Mouse (Mus musculus): ENCODE data around the gene Etv3. TPM values are rescaled to one million over a fixed set of nuclear protein-coding genes. Genes with fewer than 3 reads are reported as not detected.
A peak's percentile ranks its signal among the peaks of the same experiment; 100 is the strongest.

Etv3 gene
- polyA plus RNA-seq, 1 experiment from 2014 or later = 9.7 TPM

DNA sequence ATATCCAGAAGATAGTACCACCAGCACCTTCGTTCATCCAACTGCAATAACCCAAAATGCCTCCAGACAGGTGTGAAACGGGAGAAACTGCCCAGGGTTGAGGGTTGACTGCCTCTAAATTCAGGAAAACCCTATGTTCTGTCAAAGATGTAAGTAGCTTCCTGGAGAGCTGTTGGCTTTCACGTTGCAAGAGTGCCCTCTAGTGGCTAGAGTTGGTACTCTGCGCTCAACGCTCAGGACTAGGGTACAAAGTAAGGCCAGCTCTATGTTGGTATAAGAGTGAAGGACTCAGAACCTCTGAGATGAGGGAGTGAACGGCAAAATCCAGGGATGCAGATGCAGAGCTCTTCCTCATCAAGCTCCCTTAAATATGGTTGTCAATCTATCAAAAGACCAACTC, 37.2 kb downstream of the Etv3 start:
- Histone ChIP-seq H3K4me3 (ENCODE audit: low read length) (no peak overlapping the region), H3K9ac (ENCODE audit: low read depth, low read length) (no peak overlapping the region), H3K9me3 (ENCODE audit: control insufficient read depth, low read length) (no peaks in the 10 kb centered on the region), H3K27ac (ENCODE audit: low read depth, low read length) (no peak overlapping the region), H3K4me1 (ENCODE audit: control insufficient read depth, insufficient read depth, low read length) (no peaks in the 10 kb centered on the region), H3K36me3 (ENCODE audit: control insufficient read depth, insufficient read depth, low read length) (no peaks in the 10 kb centered on the region), H3K27me3 (ENCODE audit: control insufficient read depth, insufficient read depth, low read length) (no peaks in the 10 kb centered on the region; the same call in 1 of the 2 replicates), H3K4me2 (replicated peaks; ENCODE audit: low read depth, low read length) (no peak overlapping the region)
- WGBS = 4% methylated on average over 6 of the region's 6 CpGs
- 0 out of 2 replicates have a peak, but pooled peaks have one; percentile 32 for ATAC-seq (ENCODE audit: low FRiP score, low TSS enrichment)

DNA sequence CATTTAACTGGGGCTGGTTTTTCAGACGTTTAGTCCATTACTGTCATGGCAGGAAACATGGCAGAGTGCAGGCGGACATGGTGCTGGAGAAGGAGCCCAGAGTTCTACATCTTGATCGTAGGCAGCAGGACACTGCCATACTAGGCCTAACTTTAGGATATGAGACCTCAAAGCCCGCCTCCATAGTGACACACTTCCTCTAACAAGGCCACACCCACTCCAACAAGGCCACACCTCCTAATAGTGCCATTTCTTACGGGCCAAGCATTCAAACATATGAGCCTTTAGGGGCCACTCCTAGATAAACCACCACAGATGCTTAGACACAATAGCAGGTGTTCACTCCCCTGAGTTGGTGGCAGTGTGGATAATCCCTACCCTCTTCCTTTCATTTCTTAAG, 38.3 kb downstream of the Etv3 start:
- Histone ChIP-seq H3K27ac (ENCODE audit: low read depth, low read length) (no peak overlapping the region), H3K4me1 (ENCODE audit: control insufficient read depth, insufficient read depth, low read length) (no peaks in the 10 kb centered on the region), H3K4me3 (ENCODE audit: low read length) (no peak overlapping the region), H3K4me2 (replicated peaks; ENCODE audit: low read depth, low read length) (no peak overlapping the region), H3K9ac (ENCODE audit: low read depth, low read length) (no peak overlapping the region), H3K9me3 (ENCODE audit: control insufficient read depth, low read length) (no peaks in the 10 kb centered on the region), H3K36me3 (ENCODE audit: control insufficient read depth, insufficient read depth, low read length) (no peaks in the 10 kb centered on the region), H3K27me3 (ENCODE audit: control insufficient read depth, insufficient read depth, low read length) (no peaks in the 10 kb centered on the region; the same call in 1 of the 2 replicates)
- 79% methylated on average over 5 of the region's 5 CpGs for WGBS
- no peak for ATAC-seq (ENCODE audit: low FRiP score, low TSS enrichment)

GRCm38 (mm10) chr3:87565623-87566022, 40.4 kb downstream of the Etv3 start:
- H3K4me3 ChIP-seq (ENCODE audit: low read length) = no peak overlapping the region
- no peaks in the 10 kb centered on the region; the same call in 1 of the 2 replicates for H3K27me3 ChIP-seq (ENCODE audit: control insufficient read depth, insufficient read depth, low read length)
- WGBS = 93% methylated on average over 6 of the region's 6 CpGs
- no peak for ATAC-seq (ENCODE audit: low FRiP score, low TSS enrichment)
- H3K9ac ChIP-seq (ENCODE audit: low read depth, low read length) = no peak overlapping the region; the same call in 1 of the 2 replicates
- H3K9me3 ChIP-seq (ENCODE audit: control insufficient read depth, low read length) = no peaks in the 10 kb centered on the region
- H3K4me2 ChIP-seq (replicated peaks; ENCODE audit: low read depth, low read length) = no peak overlapping the region
- H3K4me1 ChIP-seq (ENCODE audit: control insufficient read depth, insufficient read depth, low read length) = no peaks in the 10 kb centered on the region
- no peaks in the 10 kb centered on the region for H3K36me3 ChIP-seq (ENCODE audit: control insufficient read depth, insufficient read depth, low read length)
- no peak overlapping the region for H3K27ac ChIP-seq (ENCODE audit: low read depth, low read length)

GRCm38 (mm10) chr3:87566066-87566465, 40.9 kb downstream of the Etv3 start:
- WGBS = 2% methylated on average over 4 of the region's 4 CpGs
- ATAC-seq (ENCODE audit: low FRiP score, low TSS enrichment) = peak; percentile 98
- Histone ChIP-seq H3K9ac (ENCODE audit: low read depth, low read length) (no peak overlapping the region; the same call in 1 of the 2 replicates), H3K4me1 (ENCODE audit: control insufficient read depth, insufficient read depth, low read length) (no peaks in the 10 kb centered on the region), H3K27me3 (ENCODE audit: control insufficient read depth, insufficient read depth, low read length) (no peaks in the 10 kb centered on the region; the same call in 1 of the 2 replicates), H3K27ac (ENCODE audit: low read depth, low read length) (no peak overlapping the region), H3K4me2 (replicated peaks; ENCODE audit: low read depth, low read length) (peak overlapping the region; percentile 30), H3K9me3 (ENCODE audit: control insufficient read depth, low read length) (no peaks in the 10 kb centered on the region), H3K4me3 (ENCODE audit: low read length) (no peak overlapping the region), H3K36me3 (ENCODE audit: control insufficient read depth, insufficient read depth, low read length) (no peaks in the 10 kb centered on the region)

GRCm38 (mm10) chr3:87567497-87567896, 42.3 kb downstream of the Etv3 start:
- no peaks in the 10 kb centered on the region for H3K27me3 ChIP-seq (ENCODE audit: control insufficient read depth, insufficient read depth, low read length)
- no peaks in the 10 kb centered on the region for H3K9me3 ChIP-seq (ENCODE audit: control insufficient read depth, low read length)
- no peak overlapping the region for H3K27ac ChIP-seq (ENCODE audit: low read depth, low read length)
- H3K36me3 ChIP-seq (ENCODE audit: control insufficient read depth, insufficient read depth, low read length) = no peaks in the 10 kb centered on the region
- WGBS = 91% methylated on average over 14 of the region's 14 CpGs
- no peaks in the 10 kb centered on the region for H3K4me1 ChIP-seq (ENCODE audit: control insufficient read depth, insufficient read depth, low read length)
- no peak overlapping the region for H3K4me3 ChIP-seq (ENCODE audit: low read length)
- H3K9ac ChIP-seq (ENCODE audit: low read depth, low read length) = no peak overlapping the region
- ATAC-seq (ENCODE audit: low FRiP score, low TSS enrichment) = no peak
- no peak overlapping the region for H3K4me2 ChIP-seq (replicated peaks; ENCODE audit: low read depth, low read length)

GRCm38 (mm10) chr3:87568681-87569080, 43.5 kb downstream of the Etv3 start:
- Histone ChIP-seq H3K27ac (ENCODE audit: low read depth, low read length) (no peak overlapping the region), H3K27me3 (ENCODE audit: control insufficient read depth, insufficient read depth, low read length) (no peaks in the 10 kb centered on the region), H3K9me3 (ENCODE audit: control insufficient read depth, low read length) (no peaks in the 10 kb centered on the region), H3K9ac (ENCODE audit: low read depth, low read length) (no peak overlapping the region), H3K4me1 (ENCODE audit: control insufficient read depth, insufficient read depth, low read length) (no peaks in the 10 kb centered on the region), H3K4me3 (ENCODE audit: low read length) (no peak overlapping the region), H3K36me3 (ENCODE audit: control insufficient read depth, insufficient read depth, low read length) (no peaks in the 10 kb centered on the region), H3K4me2 (replicated peaks; ENCODE audit: low read depth, low read length) (no peak overlapping the region)
- 94% methylated on average over 5 of the region's 5 CpGs for WGBS
- ATAC-seq (ENCODE audit: low FRiP score, low TSS enrichment) = no peak

DNA sequence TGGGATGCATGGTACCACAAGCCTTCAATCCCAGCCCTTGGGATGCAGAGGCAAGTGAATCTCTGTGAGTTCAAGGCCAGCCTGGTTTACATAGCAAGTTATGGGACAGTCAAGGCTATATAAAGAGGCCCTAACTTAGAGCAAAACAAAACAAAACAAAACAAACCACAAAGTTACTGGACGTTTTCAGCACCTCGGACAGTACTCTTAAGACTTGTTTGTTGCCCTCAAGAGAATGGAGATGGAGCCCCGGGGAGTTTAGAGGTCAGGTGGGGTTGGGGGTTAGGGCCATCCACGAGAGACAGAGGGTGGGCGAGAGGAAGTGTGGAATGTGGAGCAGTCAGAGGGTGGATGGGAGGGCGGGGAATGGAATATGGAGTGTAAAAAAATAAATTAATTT, 50.6 kb downstream of the Etv3 start:
- no peak overlapping the region for H3K27ac ChIP-seq (ENCODE audit: low read depth, low read length)
- no peaks in the 10 kb centered on the region for H3K4me1 ChIP-seq (ENCODE audit: control insufficient read depth, insufficient read depth, low read length)
- H3K36me3 ChIP-seq (ENCODE audit: control insufficient read depth, insufficient read depth, low read length) = no peaks in the 10 kb centered on the region
- no peak overlapping the region for H3K4me3 ChIP-seq (ENCODE audit: low read length)
- ATAC-seq (ENCODE audit: low FRiP score, low TSS enrichment) = no peak
- H3K27me3 ChIP-seq (ENCODE audit: control insufficient read depth, insufficient read depth, low read length) = no peaks in the 10 kb centered on the region
- no peak overlapping the region for H3K4me2 ChIP-seq (replicated peaks; ENCODE audit: low read depth, low read length)
- no peak overlapping the region for H3K9ac ChIP-seq (ENCODE audit: low read depth, low read length)
- H3K9me3 ChIP-seq (ENCODE audit: control insufficient read depth, low read length) = no peaks in the 10 kb centered on the region
- 24% methylated on average over 6 of the region's 6 CpGs for WGBS

DNA sequence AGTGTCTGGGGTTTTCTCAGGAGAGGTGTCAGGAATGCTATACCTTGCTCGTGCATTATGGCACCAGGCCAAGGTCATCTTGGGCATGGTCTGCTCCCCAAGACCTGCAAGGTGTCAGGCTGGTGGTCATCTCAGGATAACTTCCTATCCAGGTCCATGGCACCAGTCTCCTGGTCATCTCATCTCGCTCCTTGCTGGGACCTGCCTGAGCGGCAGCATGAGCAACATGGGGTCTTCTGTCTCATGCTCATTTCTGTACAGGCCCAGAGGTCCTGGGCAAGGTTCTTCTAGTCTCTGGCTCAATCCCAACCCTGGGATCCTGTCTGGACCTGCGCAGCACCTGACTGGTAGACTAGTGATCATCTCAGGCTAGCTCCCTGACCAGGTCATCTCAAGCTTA, 57.1 kb downstream of the Etv3 start:
- no peak overlapping the region for H3K4me2 ChIP-seq (replicated peaks; ENCODE audit: low read depth, low read length)
- H3K9me3 ChIP-seq (ENCODE audit: control insufficient read depth, low read length) = no peaks in the 10 kb centered on the region
- H3K4me1 ChIP-seq (ENCODE audit: control insufficient read depth, insufficient read depth, low read length) = no peaks in the 10 kb centered on the region
- H3K27ac ChIP-seq (ENCODE audit: low read depth, low read length) = no peak overlapping the region
- H3K4me3 ChIP-seq (ENCODE audit: low read length) = no peak overlapping the region
- no peaks in the 10 kb centered on the region for H3K36me3 ChIP-seq (ENCODE audit: control insufficient read depth, insufficient read depth, low read length)
- 91% methylated on average over 4 of the region's 4 CpGs for WGBS
- no peak for ATAC-seq (ENCODE audit: low FRiP score, low TSS enrichment)
- H3K27me3 ChIP-seq (ENCODE audit: control insufficient read depth, insufficient read depth, low read length) = no peaks in the 10 kb centered on the region
- no peak overlapping the region for H3K9ac ChIP-seq (ENCODE audit: low read depth, low read length)
